In the genomic region with DNA sequence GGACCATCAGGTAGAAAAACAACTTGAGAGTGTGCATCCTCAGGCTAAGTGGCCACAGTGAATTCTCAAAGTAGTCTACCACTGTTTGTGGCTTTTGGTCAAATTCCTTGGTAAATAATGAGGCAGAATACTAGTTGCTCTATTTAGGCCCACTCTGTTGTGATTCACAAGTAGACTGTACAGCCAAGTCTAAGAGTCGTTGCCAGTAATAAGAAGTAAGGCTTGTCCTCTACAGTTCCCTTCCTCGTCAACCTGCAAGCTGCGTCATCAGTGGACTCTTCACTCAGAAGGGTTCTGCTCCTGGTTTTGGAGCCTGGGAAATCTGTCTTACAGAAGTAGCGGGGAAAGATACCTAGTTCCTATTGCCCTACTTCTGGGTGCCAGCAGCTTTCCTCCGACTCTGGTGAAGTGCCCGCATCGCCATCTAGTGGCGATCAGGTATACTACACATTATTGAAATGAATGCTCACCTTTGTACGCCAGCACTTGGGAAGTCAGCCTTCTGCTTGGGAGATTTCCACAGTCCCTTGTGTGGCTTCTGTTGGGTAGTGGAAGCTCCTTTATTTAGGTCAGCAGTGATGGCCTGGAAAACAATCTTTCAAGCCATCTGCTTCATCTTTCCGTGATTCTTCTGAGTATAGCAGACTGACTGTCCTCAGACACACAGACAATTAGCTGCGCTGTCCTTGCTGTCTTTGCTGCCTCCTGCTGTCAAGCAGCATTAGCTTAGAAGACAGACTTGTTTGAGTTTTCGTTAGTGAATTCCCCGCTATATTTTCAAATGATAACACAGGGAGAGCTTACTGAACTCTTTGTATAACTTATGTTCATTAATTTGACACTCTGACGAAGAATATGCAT, we compare ENCODE assay signal across 8 mouse cellular contexts.
DNase-seq lines count a peak whose midpoint lies in the region; ATAC-seq and TF ChIP-seq lines count a peak whose summit lies in the region.

No protein-coding gene starts in this region.

- H3K79me2 ChIP-seq in C2C12 (ENCODE audit: control insufficient read depth, insufficient read depth) = no peaks in the 10 kb centered on the region

- no peaks in the 10 kb centered on the region for H3K4me1 ChIP-seq in bone marrow, adult 2 months (ENCODE audit: control insufficient read depth, insufficient read depth, low read length)
- no peaks in the 10 kb centered on the region for H3K4me1 ChIP-seq in embryonic facial prominence, embryonic 14.5 days (ENCODE audit: control insufficient read depth, insufficient read depth, low read length)
- H3K4me1 ChIP-seq in limb, embryonic 13.5 days = no peaks in the 10 kb centered on the region

- TF ChIP-seq CTCF in C2C12 (IDR thresholded peaks at IDR 0.05; ENCODE audit: control insufficient read depth, insufficient read depth, insufficient read length) = peak; percentile 58
- TF ChIP-seq CTCF in bone marrow, adult 2 months (IDR thresholded peaks at IDR 0.05; ENCODE audit: control insufficient read depth, insufficient read depth, low read length) = peak; percentile 88

- no peaks in the 10 kb centered on the region for H3K79me3 ChIP-seq in C2C12 (ENCODE audit: low read depth)

- H3K36me3 ChIP-seq in C2C12 (ENCODE audit: control insufficient read depth, insufficient read depth) = no peaks in the 10 kb centered on the region
- no peaks in the 10 kb centered on the region for H3K36me3 ChIP-seq in embryonic facial prominence, embryonic 14.5 days (ENCODE audit: control insufficient read depth, insufficient read depth, low read length)
- H3K36me3 ChIP-seq in limb, embryonic 13.5 days = no peaks in the 10 kb centered on the region
- H3K36me3 ChIP-seq in splenic B cell, adult 2 months (ENCODE audit: control insufficient read depth, insufficient read depth, low read length, poor library complexity, severe bottlenecking) = no peaks in the 10 kb centered on the region

- no peak overlapping the region for H3K27ac ChIP-seq in bone marrow, adult 2 months (ENCODE audit: control insufficient read depth, insufficient read depth, low read depth, low read length, poor library complexity)
- no peak overlapping the region for H3K27ac ChIP-seq in embryonic facial prominence, embryonic 14.5 days (replicated peaks; ENCODE audit: low read depth, low read length)
- no peak overlapping the region for H3K27ac ChIP-seq in limb, embryonic 13.5 days

- H3K4me3 ChIP-seq in C2C12 (ENCODE audit: insufficient read depth, poor library complexity, severe bottlenecking) = no peak overlapping the region
- H3K4me3 ChIP-seq in bone marrow, adult 2 months (replicated peaks; ENCODE audit: control insufficient read depth, low read depth, low read length) = no peak overlapping the region
- no peak overlapping the region for H3K4me3 ChIP-seq in embryonic facial prominence, embryonic 14.5 days (ENCODE audit: low read depth, low read length)
- H3K4me3 ChIP-seq in limb, embryonic 13.5 days = no peak overlapping the region

- no peak overlapping the region for H3K4me2 ChIP-seq in embryonic facial prominence, embryonic 14.5 days (ENCODE audit: low read depth, low read length)
- no peak overlapping the region for H3K4me2 ChIP-seq in limb, embryonic 13.5 days (replicated peaks)

- H3K9ac ChIP-seq in embryonic facial prominence, embryonic 14.5 days (ENCODE audit: low read depth, low read length) = no peak overlapping the region
- no peak overlapping the region for H3K9ac ChIP-seq in limb, embryonic 13.5 days

- peak; percentile 80 for ATAC-seq in embryonic facial prominence, embryonic 14.5 days (ENCODE audit: low read depth)
- peak; percentile 66 for ATAC-seq in limb, embryonic 13.5 days (ENCODE audit: low FRiP score, low read depth)
- peak; percentile 72 for ATAC-seq in monocyte, adult 5-6 weeks (replicated peaks; ENCODE audit: insufficient number of reproducible peaks, low FRiP score, low TSS enrichment, poor library complexity, severe bottlenecking)

- H3K9me3 ChIP-seq in embryonic facial prominence, embryonic 14.5 days (ENCODE audit: control insufficient read depth, low read length) = no peaks in the 10 kb centered on the region
- H3K9me3 ChIP-seq in limb, embryonic 13.5 days = no peaks in the 10 kb centered on the region

- no peaks in the 10 kb centered on the region for H3K27me3 ChIP-seq in C2C12 (ENCODE audit: control insufficient read depth, insufficient read depth, insufficient read length)
- H3K27me3 ChIP-seq in embryonic facial prominence, embryonic 14.5 days (replicated peaks; ENCODE audit: control insufficient read depth, insufficient read depth, low read length) = no peaks in the 10 kb centered on the region
- H3K27me3 ChIP-seq in limb, embryonic 13.5 days = no peaks in the 10 kb centered on the region
- H3K27me3 ChIP-seq in splenic B cell, adult 2 months (ENCODE audit: control insufficient read depth, insufficient read depth, low read length, poor library complexity, severe bottlenecking) = no peaks in the 10 kb centered on the region

- TF ChIP-seq POLR2A in bone marrow, adult 2 months (IDR thresholded peaks at IDR 0.05; ENCODE audit: borderline replicate concordance, control insufficient read depth, low read depth, low read length) = no peak

- 39% methylated on average over 14 of the region's 14 CpGs for WGBS in bone marrow, adult 2 months
- WGBS in embryonic facial prominence, embryonic 14.5 days = 29% methylated on average over 14 of the region's 14 CpGs
- 38% methylated on average over 14 of the region's 14 CpGs for WGBS in limb, embryonic 13.5 days

- H3ac ChIP-seq in C2C12 (ENCODE audit: control insufficient read depth, insufficient read length, low read depth) = no peak overlapping the region

- DNase-seq in embryonic facial prominence, embryonic 14.5 days (ENCODE audit: low spot score) = peak; percentile 88
- DNase-seq in heart, adult 9 months (ENCODE audit: low spot score in 2 of 2) = peak; percentile 44 to 72
- peak; percentile 75 for DNase-seq in kidney, adult 9 months
- DNase-seq in splenic B cell, adult 2 months (ENCODE audit: low read depth, low spot score) = peak; percentile 76

TF ChIP-seq in C2C12, 6 proteins besides CTCF, POLR2A, EP300 and RAD21:
- TF ChIP-seq MAX (IDR thresholded peaks at IDR 0.05) (no peak), FOSL1 (IDR thresholded peaks at IDR 0.05; ENCODE audit: insufficient read depth, low read length, poor library complexity, severe bottlenecking) (no peak), MYOD1 (IDR thresholded peaks at IDR 0.05; ENCODE audit: control insufficient read depth, insufficient read length, low read depth) (no peak), USF1 (IDR thresholded peaks at IDR 0.05; ENCODE audit: low read depth) (no peak), MYOG (IDR thresholded peaks at IDR 0.05; ENCODE audit: control insufficient read depth, extremely low read depth, insufficient read length) (no peak), CEBPB (IDR thresholded peaks at IDR 0.05; ENCODE audit: low read depth) (no peak)
